Mouse (Mus musculus) thymus, adult 2 months (tissue): ENCODE measurements around the gene Dscam. TPM values are rescaled to one million over a fixed set of nuclear protein-coding genes. Genes with fewer than 3 reads are reported as not detected.
A peak's percentile ranks its signal among the peaks of the same experiment; 100 is the strongest.

Source experiments
- DNase-seq: peaks from one replicate; pipeline ENCODE4 v3.0.0; 2021
- H3K27ac ChIP-seq: fragments of 200-500 bp; 2 replicates; pipeline ENCODE4 v1.5.1; 2012; ENCODE audit warnings: low read length, control low read depth; ENCODE audit not compliant: control insufficient read depth, insufficient read depth
- H3K27me3 ChIP-seq: fragments of 200-500 bp; 2 replicates; pipeline ENCODE4 v1.6.1; 2012; ENCODE audit warnings: mild to moderate bottlenecking, low read length, moderate library complexity, mixed read lengths; ENCODE audit not compliant: control insufficient read depth, insufficient read depth
- H3K36me3 ChIP-seq: fragments of 200-500 bp; 2 replicates; pipeline ENCODE4 v1.6.1; 2012; ENCODE audit warnings: mild to moderate bottlenecking, low read length, moderate library complexity; ENCODE audit not compliant: control insufficient read depth, insufficient read depth
- H3K4me1 ChIP-seq: fragments of 200-500 bp; replicated peaks from 2 replicates; pipeline ENCODE4 v1.6.1; 2012; ENCODE audit warnings: low read length; ENCODE audit not compliant: control insufficient read depth, insufficient read depth
- H3K4me3 ChIP-seq: fragments of 200-500 bp; 2 replicates; pipeline ENCODE4 v1.5.1; 2012; ENCODE audit warnings: mild to moderate bottlenecking, low read length, control low read depth, moderate library complexity; ENCODE audit not compliant: control insufficient read depth, insufficient read depth
- CTCF ChIP-seq: fragments of 200-500 bp; IDR thresholded peaks from 2 replicates; pipeline ENCODE4 v1.5.1; 2012; ENCODE audit warnings: mild to moderate bottlenecking, control low read depth, low read length, moderate library complexity, borderline replicate concordance; ENCODE audit not compliant: control insufficient read depth, poor library complexity, insufficient read depth; ENCODE audit errors: extremely low read depth
- POLR2A ChIP-seq: fragments of 200-500 bp; IDR thresholded peaks from 2 replicates; pipeline ENCODE4 v1.6.1; 2012; ENCODE audit warnings: mild to moderate bottlenecking, low read length, control low read depth, moderate library complexity; ENCODE audit not compliant: control insufficient read depth, poor library complexity, insufficient read depth; ENCODE audit errors: extremely low read depth
- WGBS: fragments of 180-500 bp; shearing (Covaris S2); methylation state at CpG from one replicate; pipeline ENCODE4 v1.1.7; 2018; 5-methylcytosine and 5-hydroxymethylcytosine counted together
- polyA plus RNA-seq: library from polyadenylated mRNA; depleted of rRNA; stranded (reverse); fragments of >200 nt; gene quantifications from 2 replicates; pipeline ENCODE4 v1.2.3, GENCODE M21; 2012

Gene Dscam
- polyA plus RNA-seq, 1 experiment: 0.28 TPM

- no peak overlapping the region for H3K4me3 ChIP-seq
- H3K36me3 ChIP-seq: no peaks in the 10 kb centered on the region
- TF ChIP-seq CTCF (no peak), POLR2A (no peak)
- no peaks in the 10 kb centered on the region for H3K4me1 ChIP-seq
- 50% methylated on average over 4 of the region's 4 CpGs for WGBS
- H3K27ac ChIP-seq: no peak overlapping the region
- DNase-seq: no peak
- no peaks in the 10 kb centered on the region for H3K27me3 ChIP-seq
These were observed 315.5 kb downstream of the Dscam start for GRCm38 (mm10) chr16:96855060-96855459.

GRCm38 (mm10) chr16:96852383-96852782, 318.2 kb downstream of the Dscam start:
- no peaks in the 10 kb centered on the region for H3K27me3 ChIP-seq
- WGBS: 35% methylated on average over 4 of the region's 4 CpGs
- no peak for TF ChIP-seq POLR2A
- TF ChIP-seq CTCF: no peak
- H3K4me3 ChIP-seq: no peak overlapping the region
- no peak overlapping the region for H3K27ac ChIP-seq
- DNase-seq: peak; percentile 25
- H3K36me3 ChIP-seq: no peaks in the 10 kb centered on the region
- H3K4me1 ChIP-seq: no peaks in the 10 kb centered on the region

GRCm38 (mm10) chr16:96848916-96849315, 321.6 kb downstream of the Dscam start:
- no peak overlapping the region for H3K27ac ChIP-seq
- no peaks in the 10 kb centered on the region for H3K27me3 ChIP-seq
- TF ChIP-seq CTCF: no peak
- no peak for TF ChIP-seq POLR2A
- 89% methylated on average over 6 of the region's 6 CpGs for WGBS
- no peaks in the 10 kb centered on the region for H3K36me3 ChIP-seq
- no peaks in the 10 kb centered on the region for H3K4me1 ChIP-seq
- DNase-seq: no peak
- H3K4me3 ChIP-seq: no peak overlapping the region

- H3K36me3 ChIP-seq: no peaks in the 10 kb centered on the region
- no peaks in the 10 kb centered on the region for H3K4me1 ChIP-seq
- H3K27ac ChIP-seq: no peak overlapping the region
- no peak for DNase-seq
- no peak for TF ChIP-seq POLR2A
- TF ChIP-seq CTCF: no peak
- 88% methylated on average over 1 of the region's 1 CpGs for whole genome bisulfite sequencing
- H3K4me3 ChIP-seq: no peak overlapping the region
- H3K27me3 ChIP-seq: no peaks in the 10 kb centered on the region
These were observed 324.0 kb downstream of the Dscam start for GRCm38 (mm10) chr16:96846585-96846984.

- no peak overlapping the region for H3K27ac ChIP-seq
- TF ChIP-seq CTCF (no peak), POLR2A (no peak)
- H3K36me3 ChIP-seq: no peaks in the 10 kb centered on the region
- H3K27me3 ChIP-seq: no peaks in the 10 kb centered on the region
- WGBS: 96% methylated on average over 3 of the region's 3 CpGs
- H3K4me1 ChIP-seq: no peaks in the 10 kb centered on the region
- H3K4me3 ChIP-seq: no peak overlapping the region
- no peak for DNase-seq
These were observed 324.4 kb downstream of the Dscam start for GRCm38 (mm10) chr16:96846113-96846512.

GRCm38 (mm10) chr16:96845475-96846098, 325.0 kb downstream of the Dscam start:
- H3K4me3 ChIP-seq: no peak overlapping the region
- no peak for DNase-seq
- H3K36me3 ChIP-seq: no peaks in the 10 kb centered on the region
- no peak for TF ChIP-seq POLR2A
- TF ChIP-seq CTCF: no peak
- WGBS: 89% methylated on average over 3 of the region's 3 CpGs
- H3K27me3 ChIP-seq: no peaks in the 10 kb centered on the region
- H3K4me1 ChIP-seq: no peaks in the 10 kb centered on the region
- no peak overlapping the region for H3K27ac ChIP-seq
